Mouse (Mus musculus): ENCODE data around the gene Prdm16. TPM values are rescaled to one million over a fixed set of nuclear protein-coding genes. Genes with fewer than 3 reads are reported as not detected.

The Prdm16 gene
- polyA plus RNA-seq, 1 experiment from 2014 or later: 58.8 TPM

DNA sequence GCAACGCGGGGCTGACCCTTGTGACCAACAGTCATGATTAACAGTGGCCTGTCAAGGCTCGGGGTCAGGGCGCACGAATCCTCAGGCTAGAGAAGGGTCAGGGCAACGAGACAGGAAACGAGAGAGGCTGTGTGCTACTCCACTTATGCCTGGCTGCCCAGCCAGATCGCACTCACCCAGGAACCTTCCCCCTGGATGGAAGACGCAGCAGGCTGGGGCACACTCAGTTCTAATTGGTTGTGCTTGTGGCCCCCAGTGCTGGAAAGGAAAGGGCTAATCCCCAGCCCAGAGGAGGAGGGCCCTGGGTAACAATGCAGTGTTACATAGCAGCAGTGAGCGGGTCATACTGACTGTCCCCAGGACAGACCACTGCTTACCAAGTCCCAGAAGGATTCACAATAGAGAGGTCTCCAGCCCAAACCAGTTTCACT, 66.2 kb downstream of the Prdm16 start:
- peaks cover 20% of the 10 kb centered on the region for H3K27me3 ChIP-seq
- no peaks in the 10 kb centered on the region for H3K36me3 ChIP-seq
- no peak overlapping the region for H3K4me3 ChIP-seq
- no peak overlapping the region for H3K27ac ChIP-seq
- WGBS: 8% methylated on average over 10 of the region's 10 CpGs
- ATAC-seq (ENCODE audit: low FRiP score, low read depth): no peak
- no peaks in the 10 kb centered on the region for H3K9me3 ChIP-seq
- H3K9ac ChIP-seq: peak overlapping the region; percentile 25; the same call in 1 of the 2 replicates
- peaks cover 93% of the 10 kb centered on the region for H3K4me1 ChIP-seq
- H3K4me2 ChIP-seq (replicated peaks): peak overlapping the region; percentile 27

DNA sequence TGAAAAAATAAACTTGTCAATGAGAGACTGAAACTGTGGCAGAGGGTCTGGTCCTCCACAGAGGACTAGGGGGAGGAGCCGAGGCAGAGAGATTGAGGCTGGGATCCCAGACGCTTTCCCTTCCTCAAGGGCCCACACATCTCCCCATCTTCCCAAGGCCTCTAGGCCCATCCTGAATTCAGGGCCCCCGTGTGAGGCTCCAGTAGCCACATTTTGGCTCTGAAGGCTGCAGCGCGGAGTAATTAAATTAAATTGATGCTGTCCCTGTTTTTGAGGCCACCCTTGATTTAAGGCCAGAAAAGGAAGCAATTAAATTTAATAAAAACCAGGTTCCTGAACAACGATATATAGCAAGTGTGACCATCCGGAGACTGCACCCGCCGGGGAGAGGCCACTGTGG, 66.8 kb downstream of the Prdm16 start:
- peaks cover 18% of the 10 kb centered on the region for H3K27me3 ChIP-seq
- H3K4me1 ChIP-seq: peaks cover 88% of the 10 kb centered on the region
- no peaks in the 10 kb centered on the region for H3K9me3 ChIP-seq
- H3K4me2 ChIP-seq (replicated peaks): peak overlapping the region; percentile 27; the same call in 1 of the 2 replicates
- no peak for ATAC-seq (ENCODE audit: low FRiP score, low read depth)
- WGBS: 15% methylated on average over 9 of the region's 9 CpGs
- no peak overlapping the region for H3K9ac ChIP-seq
- H3K36me3 ChIP-seq: no peaks in the 10 kb centered on the region
- H3K27ac ChIP-seq: no peak overlapping the region
- no peak overlapping the region for H3K4me3 ChIP-seq

DNA sequence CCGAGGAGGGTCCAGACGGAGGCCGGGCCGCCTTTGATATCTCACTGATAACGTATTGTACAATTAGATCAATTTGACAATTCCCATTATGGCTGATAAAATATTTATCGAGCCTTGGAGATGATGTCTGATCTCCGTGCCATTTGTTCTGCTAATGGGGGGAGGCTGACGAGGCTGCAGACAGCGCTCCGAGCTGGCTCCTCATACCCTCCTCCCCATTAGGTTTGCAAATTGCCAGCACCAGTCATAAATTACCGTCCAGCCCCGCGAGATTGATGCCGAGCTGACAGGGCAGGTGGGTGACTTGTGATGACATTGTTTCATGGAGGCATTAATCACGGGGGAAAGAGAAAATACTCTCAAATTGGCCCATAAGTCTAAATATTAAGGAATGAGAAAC, 67.9 kb downstream of the Prdm16 start:
- no peak for ATAC-seq (ENCODE audit: low FRiP score, low read depth)
- Histone ChIP-seq H3K4me3 (no peak overlapping the region), H3K4me2 (replicated peaks) (no peak overlapping the region), H3K9me3 (no peaks in the 10 kb centered on the region), H3K9ac (no peak overlapping the region), H3K27ac (no peak overlapping the region), H3K36me3 (no peaks in the 10 kb centered on the region), H3K4me1 (peaks cover 82% of the 10 kb centered on the region), H3K27me3 (peaks cover 16% of the 10 kb centered on the region)
- WGBS: 31% methylated on average over 15 of the region's 15 CpGs

DNA sequence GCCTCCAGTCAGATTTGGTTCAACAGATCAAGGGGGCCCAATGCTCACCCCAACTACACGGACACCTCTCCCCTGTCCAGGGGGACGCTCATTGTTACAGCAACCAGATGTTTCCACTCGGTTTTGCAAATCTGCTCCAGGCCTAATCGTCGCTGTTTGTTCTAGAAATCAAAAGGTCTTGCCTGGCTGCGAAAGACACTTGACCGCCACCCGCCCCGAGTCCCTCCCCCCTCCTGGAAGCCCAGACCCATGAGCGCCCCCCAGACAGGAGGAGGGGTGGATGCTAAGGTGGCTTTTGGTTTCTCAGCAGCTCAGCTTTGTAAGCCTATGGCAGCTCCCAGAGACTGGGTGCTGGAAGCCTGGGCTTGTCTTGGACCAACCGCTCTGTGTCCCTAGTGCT, 68.7 kb downstream of the Prdm16 start:
- Histone ChIP-seq H3K27me3 (peaks cover 7% of the 10 kb centered on the region; the same call in 1 of the 2 replicates), H3K9me3 (no peaks in the 10 kb centered on the region), H3K27ac (no peak overlapping the region), H3K9ac (no peak overlapping the region), H3K4me3 (no peak overlapping the region), H3K4me1 (peaks cover 74% of the 10 kb centered on the region), H3K4me2 (replicated peaks) (no peak overlapping the region; the same call in 1 of the 2 replicates), H3K36me3 (no peaks in the 10 kb centered on the region)
- no peak; the same call in 1 of the 2 replicates for ATAC-seq (ENCODE audit: low FRiP score, low read depth)
- WGBS: 19% methylated on average over 10 of the region's 11 CpGs

DNA sequence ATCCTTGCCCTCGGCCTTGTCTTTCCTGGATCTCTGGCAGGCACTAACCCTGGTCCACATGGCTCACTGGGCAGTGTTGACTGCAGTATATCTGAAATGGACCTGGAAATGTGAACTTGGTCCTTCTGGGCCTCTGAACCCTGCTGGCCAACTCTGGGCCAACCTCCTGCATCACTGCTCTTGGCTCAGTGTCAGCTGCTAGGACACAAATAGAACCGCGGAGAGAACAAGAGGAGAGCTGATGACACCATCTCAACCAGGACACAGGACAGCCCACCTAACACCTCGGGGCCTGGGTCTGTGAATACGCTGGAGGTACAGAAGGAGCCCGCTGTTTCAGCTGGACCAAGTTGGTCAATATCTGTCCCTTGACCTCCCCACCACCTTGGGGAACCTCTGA, 73.5 kb downstream of the Prdm16 start:
- Histone ChIP-seq H3K27me3 (0 out of 2 replicates have a peak, but pooled peaks cover 3% of the 10 kb centered on the region), H3K9me3 (no peaks in the 10 kb centered on the region), H3K27ac (no peak overlapping the region), H3K4me3 (no peak overlapping the region), H3K36me3 (no peaks in the 10 kb centered on the region), H3K4me2 (replicated peaks) (no peak overlapping the region), H3K4me1 (peaks cover 36% of the 10 kb centered on the region), H3K9ac (no peak overlapping the region)
- WGBS: 90% methylated on average over 6 of the region's 6 CpGs
- ATAC-seq (ENCODE audit: low FRiP score, low read depth): no peak

DNA sequence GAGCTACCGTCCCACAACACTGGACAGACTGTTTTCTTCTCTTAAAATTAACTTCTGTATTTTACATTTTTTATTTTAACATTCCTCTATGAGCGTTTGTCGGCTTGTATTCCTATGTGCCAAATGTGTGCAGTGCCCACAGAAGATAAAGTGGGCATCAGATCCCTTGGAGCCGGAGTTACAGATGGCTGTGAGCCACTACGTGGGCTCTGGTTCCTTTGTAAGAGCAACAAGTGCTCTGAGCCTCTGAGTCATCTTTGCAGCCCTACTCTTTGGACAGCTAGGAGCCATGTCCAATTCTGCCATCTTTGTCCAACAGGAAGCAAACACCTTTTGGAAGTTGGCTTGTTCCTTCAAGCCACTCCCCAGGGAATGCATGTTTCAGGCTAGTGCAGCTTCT, 78.6 kb downstream of the Prdm16 start:
- no peak overlapping the region for H3K9ac ChIP-seq
- ATAC-seq (ENCODE audit: low FRiP score, low read depth): no peak
- H3K4me3 ChIP-seq: no peak overlapping the region
- H3K4me1 ChIP-seq: peaks cover 30% of the 10 kb centered on the region
- no peaks in the 10 kb centered on the region for H3K36me3 ChIP-seq
- no peak overlapping the region for H3K4me2 ChIP-seq (replicated peaks)
- H3K27me3 ChIP-seq: no peaks in the 10 kb centered on the region
- WGBS: 92% methylated on average over 5 of the region's 5 CpGs
- no peak overlapping the region for H3K27ac ChIP-seq
- no peaks in the 10 kb centered on the region for H3K9me3 ChIP-seq

DNA sequence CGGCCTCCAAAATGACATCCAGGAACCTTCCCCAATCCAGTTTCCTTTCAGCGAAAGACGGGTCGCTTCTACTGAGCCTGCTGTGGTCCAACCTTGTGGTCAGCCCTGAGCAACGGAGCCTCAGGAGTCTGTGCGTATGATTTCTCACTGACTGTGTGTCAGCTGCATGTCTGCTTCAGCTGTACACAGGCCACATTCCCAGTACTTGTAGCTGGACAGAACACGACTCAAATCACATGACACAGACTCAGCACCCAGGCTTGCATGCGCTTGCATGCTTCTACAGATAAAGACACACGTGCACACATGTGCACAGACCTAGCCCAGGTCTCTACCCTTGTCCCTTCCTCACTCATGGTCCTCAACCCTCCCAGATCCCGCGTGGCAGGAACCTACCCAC, 79.5 kb downstream of the Prdm16 start:
- Histone ChIP-seq H3K27me3 (no peaks in the 10 kb centered on the region), H3K4me2 (replicated peaks) (no peak overlapping the region), H3K27ac (no peak overlapping the region), H3K36me3 (no peaks in the 10 kb centered on the region), H3K9me3 (no peaks in the 10 kb centered on the region), H3K9ac (no peak overlapping the region), H3K4me3 (no peak overlapping the region), H3K4me1 (peaks cover 30% of the 10 kb centered on the region)
- WGBS: 79% methylated on average over 11 of the region's 11 CpGs
- no peak for ATAC-seq (ENCODE audit: low FRiP score, low read depth)

DNA sequence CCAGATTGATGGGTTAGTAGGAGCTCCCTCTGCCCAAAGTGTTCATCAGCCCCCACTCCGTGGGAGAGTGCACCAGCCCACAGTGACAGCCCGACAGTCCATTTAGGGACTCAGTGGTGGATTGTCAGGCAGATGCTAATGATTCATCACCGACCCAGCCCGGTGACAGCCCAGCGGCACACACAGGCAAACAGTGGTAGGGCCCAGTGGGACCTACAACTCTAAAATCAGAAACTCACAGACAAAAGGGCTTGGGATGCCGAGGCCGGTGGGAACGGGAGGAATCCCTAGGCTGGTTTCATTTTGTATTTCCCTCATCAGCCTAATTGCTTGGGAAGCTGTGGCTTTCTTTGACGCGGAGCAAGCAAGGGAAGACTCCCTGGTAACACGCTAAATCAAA, 80.3 kb downstream of the Prdm16 start:
- WGBS: 66% methylated on average over 11 of the region's 11 CpGs
- no peak for ATAC-seq (ENCODE audit: low FRiP score, low read depth)
- no peak overlapping the region for H3K4me2 ChIP-seq (replicated peaks)
- H3K4me3 ChIP-seq: no peak overlapping the region
- H3K27me3 ChIP-seq: no peaks in the 10 kb centered on the region
- peak overlapping the region; percentile 20; the same call in 1 of the 2 replicates for H3K9ac ChIP-seq
- H3K4me1 ChIP-seq: peaks cover 33% of the 10 kb centered on the region
- no peaks in the 10 kb centered on the region for H3K9me3 ChIP-seq
- H3K36me3 ChIP-seq: no peaks in the 10 kb centered on the region
- H3K27ac ChIP-seq: no peak overlapping the region

DNA sequence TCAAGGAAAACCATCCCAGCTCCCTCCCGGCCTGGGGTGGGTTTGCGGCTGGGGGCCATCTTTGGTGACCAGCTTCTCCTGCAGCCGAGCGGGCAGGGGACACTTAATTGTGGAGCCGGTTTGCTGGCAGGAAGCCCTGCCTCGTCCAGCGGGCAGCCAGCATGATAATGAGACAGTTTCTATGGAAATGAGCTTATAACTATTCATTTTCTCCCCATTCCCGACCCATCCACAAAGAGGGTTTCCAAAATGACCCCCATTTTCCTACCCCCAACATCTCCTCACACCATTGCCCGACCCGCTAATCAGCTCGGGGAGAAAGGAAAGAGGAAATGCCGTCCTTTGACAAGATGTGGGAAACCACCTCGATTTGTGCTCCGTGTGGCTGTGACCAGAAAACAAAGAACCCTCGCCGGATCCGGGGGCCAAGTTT, 86.7 kb downstream of the Prdm16 start:
- 0 out of 2 replicates have a peak, but pooled peaks cover 1% of the 10 kb centered on the region for H3K27me3 ChIP-seq
- no peak overlapping the region for H3K4me3 ChIP-seq
- WGBS: 31% methylated on average over 17 of the region's 17 CpGs
- peak overlapping the region; percentile 19 for H3K9ac ChIP-seq
- no peak overlapping the region; the same call in 1 of the 2 replicates for H3K4me2 ChIP-seq (replicated peaks)
- H3K9me3 ChIP-seq: no peaks in the 10 kb centered on the region
- H3K4me1 ChIP-seq: peaks cover 32% of the 10 kb centered on the region
- no peak overlapping the region for H3K27ac ChIP-seq
- ATAC-seq (ENCODE audit: low FRiP score, low read depth): no peak
- H3K36me3 ChIP-seq: no peaks in the 10 kb centered on the region

DNA sequence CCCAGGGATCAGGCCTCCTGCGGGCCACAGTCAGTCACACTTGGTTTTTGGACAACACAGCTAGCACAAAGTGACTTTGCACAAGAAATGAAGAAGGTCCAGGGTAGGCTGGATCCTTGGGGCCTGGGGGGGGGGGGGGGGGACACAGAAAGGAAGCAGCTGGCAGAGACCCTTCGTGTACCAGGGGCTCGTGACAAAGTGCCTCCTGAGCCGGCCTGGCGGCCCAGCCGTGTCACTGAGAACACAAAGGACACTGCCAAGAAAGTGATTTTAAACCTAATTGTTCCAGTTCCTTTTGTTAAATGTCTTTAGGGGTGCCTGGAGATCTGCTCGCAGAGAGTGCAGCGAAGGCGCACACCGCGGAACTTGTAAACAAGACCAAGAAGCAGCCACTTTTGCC, 87.2 kb downstream of the Prdm16 start:
- Histone ChIP-seq H3K4me2 (replicated peaks) (no peak overlapping the region; the same call in 1 of the 2 replicates), H3K9ac (peak overlapping the region; percentile 19; the same call in 1 of the 2 replicates), H3K4me1 (peaks cover 37% of the 10 kb centered on the region), H3K36me3 (no peaks in the 10 kb centered on the region), H3K27ac (no peak overlapping the region), H3K27me3 (peaks cover 4% of the 10 kb centered on the region; the same call in 1 of the 2 replicates), H3K4me3 (no peak overlapping the region), H3K9me3 (no peaks in the 10 kb centered on the region)
- no peak for ATAC-seq (ENCODE audit: low FRiP score, low read depth)
- WGBS: 68% methylated on average over 11 of the region's 11 CpGs

DNA sequence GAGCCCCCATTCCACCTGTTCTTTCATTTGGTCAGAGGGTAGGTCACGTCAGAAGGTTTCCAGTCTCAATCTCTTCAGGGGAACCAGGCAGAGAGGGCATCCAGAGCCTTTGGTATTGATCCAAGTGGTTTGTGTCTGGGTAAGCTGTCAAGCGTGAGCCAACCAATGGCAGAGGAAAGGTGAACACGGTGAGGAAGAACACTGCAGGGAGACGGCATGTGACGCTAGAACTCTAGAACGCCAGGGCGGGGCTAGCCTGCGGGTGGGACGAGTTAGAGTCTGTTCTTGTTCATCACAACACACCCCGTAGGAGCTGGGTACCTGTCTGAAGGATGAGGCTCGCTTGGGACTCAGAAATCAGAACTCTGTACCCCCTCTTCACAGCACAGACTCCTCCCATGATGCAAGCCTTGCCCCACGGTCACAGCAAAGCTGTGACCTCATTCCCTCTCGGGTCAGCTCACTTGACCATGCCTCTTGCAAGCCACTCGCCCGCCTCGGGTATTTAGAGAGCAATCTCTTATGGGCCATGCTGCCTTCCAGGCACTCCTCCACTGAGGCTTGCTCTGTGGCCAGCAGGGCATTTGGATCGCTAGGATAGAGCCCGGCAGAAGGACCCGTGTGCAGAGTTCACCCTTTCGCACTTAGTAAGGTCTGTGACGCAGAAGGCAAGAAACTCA, 89.4 kb downstream of the Prdm16 start:
- WGBS: 79% methylated on average over 21 of the region's 21 CpGs
- Histone ChIP-seq H3K36me3 (no peaks in the 10 kb centered on the region), H3K4me2 (replicated peaks) (no peak overlapping the region), H3K4me1 (peaks cover 58% of the 10 kb centered on the region), H3K4me3 (no peak overlapping the region), H3K9me3 (no peaks in the 10 kb centered on the region), H3K9ac (no peak overlapping the region), H3K27ac (no peak overlapping the region), H3K27me3 (peaks cover 9% of the 10 kb centered on the region; the same call in 1 of the 2 replicates)
- no peak for ATAC-seq (ENCODE audit: low FRiP score, low read depth)

DNA sequence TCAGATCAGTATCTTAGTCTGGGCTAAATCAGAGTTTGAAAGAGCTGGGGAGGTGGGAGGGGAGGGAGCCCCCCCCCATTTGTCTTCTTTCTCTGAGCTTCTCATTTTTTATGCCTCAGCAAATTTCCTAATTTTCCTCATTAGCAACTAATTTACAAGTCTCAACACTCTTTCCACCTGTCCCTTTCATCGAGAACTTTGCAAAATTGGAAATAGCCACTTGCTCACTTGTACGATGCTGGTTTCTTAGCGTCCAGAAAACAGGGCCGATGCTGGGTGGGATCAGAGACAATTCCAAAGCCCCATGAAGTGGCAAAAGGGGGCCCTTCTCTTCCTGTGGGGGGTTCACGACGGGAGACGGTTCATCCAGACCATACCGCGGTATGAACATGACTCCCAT, 91.4 kb downstream of the Prdm16 start:
- ATAC-seq (ENCODE audit: low FRiP score, low read depth): no peak
- peaks cover 68% of the 10 kb centered on the region for H3K4me1 ChIP-seq
- 63% methylated on average over 9 of the region's 9 CpGs for WGBS

More for the DNA sequence above, 91.4 kb downstream of the Prdm16 start:
- Histone ChIP-seq H3K27me3 (peaks cover 9% of the 10 kb centered on the region; the same call in 1 of the 2 replicates), H3K9ac (no peak overlapping the region), H3K27ac (no peak overlapping the region), H3K4me2 (replicated peaks) (no peak overlapping the region), H3K9me3 (no peaks in the 10 kb centered on the region), H3K4me3 (no peak overlapping the region), H3K36me3 (no peaks in the 10 kb centered on the region)

Data from limb, embryonic 13.5 days (tissue).